Mouse (Mus musculus) G1E (cell line): ENCODE results near the gene Dgkd. TPM values are rescaled to one million over a fixed set of nuclear protein-coding genes. Genes with fewer than 3 reads are reported as not detected.

ENCODE experiments used
- ATAC-seq: 2 replicates; pipeline ENCODE4 v1.8.0; 2016; ENCODE audit warnings: mild to moderate bottlenecking; ENCODE audit not compliant: insufficient number of reproducible peaks, poor library complexity, low FRiP score, severe bottlenecking; ENCODE audit errors: extremely low read depth
- DNase-seq: peaks from one replicate; pipeline ENCODE4 v3.0.0; 2012; ENCODE audit warnings: low spot score
- H3K27me3 ChIP-seq: 2 replicates; pipeline ENCODE4 v1.6.1; 2012; ENCODE audit warnings: mild to moderate bottlenecking, low read length, inconsistent platforms; ENCODE audit not compliant: insufficient read depth
- H3K36me3 ChIP-seq: replicated peaks from 2 replicates; pipeline ENCODE3; 2012; ENCODE audit warnings: mild to moderate bottlenecking, inconsistent platforms
- H3K4me1 ChIP-seq: 2 replicates; pipeline ENCODE4 v1.6.1; 2012; ENCODE audit warnings: low read depth, low read length, inconsistent platforms, mixed read lengths; ENCODE audit not compliant: insufficient read depth
- H3K4me3 ChIP-seq: 2 replicates; pipeline ENCODE4 v1.5.1; 2012; ENCODE audit warnings: low read depth, mild to moderate bottlenecking, inconsistent platforms, low read length, moderate library complexity, mixed read lengths
- H3K9me3 ChIP-seq: replicated peaks from 2 replicates; pipeline ENCODE4 v1.6.1; 2012; ENCODE audit warnings: inconsistent platforms
- CTCF ChIP-seq: IDR thresholded peaks from 2 replicates; pipeline ENCODE4 v1.5.1; 2012; ENCODE audit warnings: low read depth, low read length, inconsistent platforms, mixed read lengths
- GATA1 ChIP-seq: IDR thresholded peaks from 2 replicates; pipeline ENCODE4 v1.6.1; 2012; ENCODE audit warnings: borderline replicate concordance, low read length, inconsistent platforms, mixed read lengths
- GATA2 ChIP-seq: IDR thresholded peaks from 2 replicates; pipeline ENCODE4 v1.6.1; 2012; ENCODE audit warnings: low read depth, low read length, inconsistent platforms, borderline replicate concordance
- POLR2AphosphoS5 ChIP-seq: IDR thresholded peaks from 2 replicates; pipeline ENCODE4 v1.6.1; 2012; ENCODE audit warnings: low read depth, low read length, inconsistent platforms; ENCODE audit not compliant: insufficient replicate concordance
- TAL1 ChIP-seq: conservative IDR thresholded peaks from 2 replicates; pipeline ENCODE4 v1.6.1; 2012; ENCODE audit warnings: low read depth, low read length, inconsistent platforms, mixed read lengths
- polyA plus RNA-seq: library from polyadenylated mRNA; stranded (reverse); fragments of >175 nt; gene quantifications from 2 replicates; pipeline ENCODE4 v1.2.3, GENCODE M21; 2012
- total RNA-seq, 2 experiments: library from RNA; stranded (forward) in 1 of 2; stranded (reverse) in 1 of 2; fragments of 200-1000 nt in 1 of 2; fragments of >200 nt in 1 of 2; fragmentation: Nextera tagmentation in 1 of 2; gene quantifications; 2 replicates each; pipeline ENCODE4 v1.2.3; 2014 to 2017

Gene Dgkd
- total and polyA plus RNA-seq, 3 experiments, result 20.2 to 61.5 (median 57.3) TPM

- Histone ChIP-seq H3K27me3 (peaks cover 47% of the 10 kb centered on the region), H3K36me3 (no peaks in the 10 kb centered on the region), H3K9me3 (no peaks in the 10 kb centered on the region), H3K4me3 (no peak overlapping the region), H3K4me1 (peaks cover 39% of the 10 kb centered on the region)
- TF ChIP-seq POLR2AphosphoS5 (no peak), GATA1 (no peak), CTCF (no peak), TAL1 (no peak), GATA2 (no peak)
- ATAC-seq (no peak), DNase-seq (no peak)
These were observed 4.7 kb upstream of the Dgkd start for GRCm38 (mm10) chr1:87848237-87848996.

- ATAC-seq, result no peak
- H3K4me3 ChIP-seq, result no peak overlapping the region
- TF ChIP-seq GATA2, result no peak
- H3K27me3 ChIP-seq, result peaks cover 44% of the 10 kb centered on the region
- peaks cover 46% of the 10 kb centered on the region for H3K4me1 ChIP-seq
- no peaks in the 10 kb centered on the region for H3K36me3 ChIP-seq
- H3K9me3 ChIP-seq, result no peaks in the 10 kb centered on the region
- DNase-seq, result no peak
These were observed 3.8 kb upstream of the Dgkd start for GRCm38 (mm10) chr1:87849278-87849677.

DNA sequence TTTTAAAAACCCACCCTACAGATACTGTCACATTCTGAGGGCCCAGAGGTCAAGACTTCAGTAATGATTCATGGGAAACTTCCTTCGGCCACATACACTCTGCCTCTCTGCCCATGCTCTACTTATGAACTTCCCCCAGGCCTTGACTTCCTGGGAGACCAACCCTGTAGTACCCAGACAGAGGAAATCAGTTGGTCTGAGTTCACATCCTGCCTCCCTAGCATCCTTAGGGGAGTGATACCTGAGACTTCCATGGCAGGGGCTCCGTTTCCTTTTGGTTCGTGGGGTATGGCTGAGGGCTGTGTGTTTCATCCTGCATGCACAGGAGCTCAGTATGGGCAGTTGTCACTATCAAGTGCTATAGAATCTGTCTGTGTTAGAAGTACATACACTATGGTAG lies 1.7 kb upstream of the Dgkd start:
- Histone ChIP-seq H3K4me1 (peaks cover 63% of the 10 kb centered on the region), H3K27me3 (peaks cover 29% of the 10 kb centered on the region), H3K36me3 (peaks cover 7% of the 10 kb centered on the region), H3K9me3 (no peaks in the 10 kb centered on the region), H3K4me3 (no peak overlapping the region)
- ATAC-seq, result no peak
- no peak for TF ChIP-seq CTCF
- TF ChIP-seq GATA1, result no peak
- no peak for TF ChIP-seq GATA2
- TF ChIP-seq POLR2AphosphoS5, result no peak
- TF ChIP-seq TAL1, result no peak
- DNase-seq, result no peak

GRCm38 (mm10) chr1:87852081-87852790 lies 851 bp upstream of the Dgkd start:
- peaks cover 65% of the 10 kb centered on the region for H3K4me1 ChIP-seq
- DNase-seq, result no peak
- no peak for ATAC-seq
- H3K27me3 ChIP-seq, result peaks cover 23% of the 10 kb centered on the region
- H3K4me3 ChIP-seq, result no peak overlapping the region; the same call in 1 of the 2 replicates
- no peaks in the 10 kb centered on the region for H3K9me3 ChIP-seq
- TF ChIP-seq GATA1 (no peak), TAL1 (no peak), GATA2 (no peak), CTCF (no peak), POLR2AphosphoS5 (no peak)
- peaks cover 7% of the 10 kb centered on the region for H3K36me3 ChIP-seq

GRCm38 (mm10) chr1:87853601-87854361 lies 694 bp downstream of the Dgkd start:
- TF ChIP-seq GATA1, result no peak
- no peak for TF ChIP-seq POLR2AphosphoS5
- TF ChIP-seq GATA2, result no peak
- TF ChIP-seq TAL1, result no peak
- no peak for TF ChIP-seq CTCF
- Histone ChIP-seq H3K4me1 (peaks cover 58% of the 10 kb centered on the region), H3K9me3 (no peaks in the 10 kb centered on the region), H3K4me3 (peak overlapping the region; percentile 81), H3K36me3 (peaks cover 18% of the 10 kb centered on the region), H3K27me3 (peaks cover 15% of the 10 kb centered on the region)
- ATAC-seq, result no peak
- peak; percentile 50 for DNase-seq

DNA sequence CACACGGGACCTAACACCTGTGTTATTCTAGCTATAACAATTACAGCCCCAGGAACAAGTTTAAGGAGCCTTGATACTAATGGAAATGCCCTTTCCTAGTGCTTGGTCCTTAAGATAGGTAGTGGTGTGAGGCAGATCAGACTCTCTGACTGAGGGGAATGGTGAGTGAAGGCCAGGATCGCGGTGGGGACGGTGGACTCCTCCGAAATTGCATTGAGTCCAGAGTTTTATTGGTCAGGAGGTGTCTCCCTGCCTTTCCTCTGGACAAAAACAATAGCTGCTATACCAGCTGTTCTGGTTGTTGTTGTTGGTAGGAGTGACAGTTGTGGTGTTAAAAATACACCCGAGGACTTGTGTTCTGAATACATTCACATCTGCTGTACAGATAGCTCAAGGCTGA lies 1.3 kb downstream of the Dgkd start:
- peaks cover 58% of the 10 kb centered on the region for H3K4me1 ChIP-seq
- DNase-seq (no peak), ATAC-seq (no peak)
- no peak for TF ChIP-seq GATA1
- no peak for TF ChIP-seq POLR2AphosphoS5
- no peak for TF ChIP-seq GATA2
- TF ChIP-seq CTCF, result no peak
- TF ChIP-seq TAL1, result no peak
- peaks cover 22% of the 10 kb centered on the region for H3K36me3 ChIP-seq
- no peaks in the 10 kb centered on the region for H3K9me3 ChIP-seq
- H3K4me3 ChIP-seq, result peak overlapping the region; percentile 81
- H3K27me3 ChIP-seq, result peaks cover 11% of the 10 kb centered on the region
